Mouse (Mus musculus) liver, embryonic 14.5 days (tissue): ENCODE data around the gene Errfi1. TPM values are rescaled to one million over a fixed set of nuclear protein-coding genes. Genes with fewer than 3 reads are reported as not detected.

Experiments used
- ATAC-seq: fragments of 200-750 bp; cut with Nextera tagmentation; 2 replicates; pipeline ENCODE4 v1.8.0; 2017; ENCODE audit warnings: moderate number of reproducible peaks, mild to moderate bottlenecking, moderate library complexity; ENCODE audit not compliant: insufficient read depth
- DNase-seq, 3 experiments: peaks; one replicate each; pipeline ENCODE4 v3.0.0-alpha.2; 2012 to 2013; ENCODE audit warnings: low read depth in 3 of 3, low spot score in 3 of 3
- H3K27ac ChIP-seq: fragments of 300-500 bp; sonication (generic); 2 replicates; pipeline ENCODE4 v1.5.1; 2014; ENCODE audit warnings: moderate library complexity, mild to moderate bottlenecking, control low read depth, inconsistent platforms
- H3K27me3 ChIP-seq: fragments of 300-500 bp; sonication (generic); 2 replicates; pipeline ENCODE4 v1.6.1; 2014; ENCODE audit warnings: mild to moderate bottlenecking, low read length, moderate library complexity; ENCODE audit not compliant: control insufficient read depth, insufficient read depth
- H3K36me3 ChIP-seq: fragments of 300-500 bp; sonication (generic); replicated peaks from 2 replicates; pipeline ENCODE4 v1.6.1; 2014; ENCODE audit warnings: low read depth; ENCODE audit not compliant: control insufficient read depth, insufficient read depth
- H3K4me1 ChIP-seq, 2 experiments: fragments of 200-500 bp in 1 of 2; fragments of 300-500 bp in 1 of 2; sonication (generic) in 1 of 2; replicated peaks; 2 replicates each; pipeline ENCODE4 v1.6.1; 2012 to 2014; ENCODE audit warnings: antibody characterized with exemption in 1 of 2, inconsistent platforms in 1 of 2, low read length in 1 of 2; ENCODE audit not compliant: control insufficient read depth in 2 of 2, insufficient read depth in 2 of 2
- H3K4me2 ChIP-seq: fragments of 300-500 bp; sonication (generic); 2 replicates; pipeline ENCODE4 v1.6.1; 2014; ENCODE audit warnings: low read depth, mild to moderate bottlenecking, control low read depth, moderate library complexity
- H3K4me3 ChIP-seq, 2 experiments: fragments of 200-500 bp in 1 of 2; fragments of 300-500 bp in 1 of 2; sonication (generic) in 1 of 2; 2 replicates each; pipeline ENCODE4 v1.5.1; 2012 to 2014; ENCODE audit warnings: low read depth in 2 of 2, low read length in 2 of 2, mild to moderate bottlenecking in 2 of 2, control low read depth in 1 of 2, inconsistent platforms in 1 of 2, moderate library complexity in 1 of 2; ENCODE audit not compliant: insufficient read depth in 1 of 2
- H3K9ac ChIP-seq: fragments of 300-500 bp; sonication (generic); replicated peaks from 2 replicates; pipeline ENCODE4 v1.6.1; 2014; ENCODE audit warnings: mild to moderate bottlenecking, control low read depth, moderate library complexity
- H3K9me3 ChIP-seq: fragments of 300-500 bp; sonication (generic); 2 replicates; pipeline ENCODE4 v1.6.1; 2016; ENCODE audit warnings: low read length, mixed read lengths; ENCODE audit not compliant: control insufficient read depth
- CTCF ChIP-seq: IDR thresholded peaks from 2 replicates; pipeline ENCODE4 v1.5.1; 2016; ENCODE audit warnings: antibody characterized with exemption, low read depth, control low read depth
- EP300 ChIP-seq: IDR thresholded peaks from 2 replicates; pipeline ENCODE4 v1.6.1; 2016; ENCODE audit warnings: antibody characterized with exemption, low read depth
- WGBS: fragments of 180-500 bp; shearing (Covaris S2); extraction: QIAGEN DNeasy Blood & Tissue Kit; methylation state at CpG from one replicate; pipeline ENCODE4 v1.1.7; 2014; ENCODE audit not compliant: insufficient replicate concordance; 5-methylcytosine and 5-hydroxymethylcytosine counted together
- polyA plus RNA-seq, 2 experiments: library from polyadenylated mRNA; depleted of rRNA in 1 of 2; stranded (reverse) in 1 of 2; unstranded in 1 of 2; fragments of >200 nt; fragmentation: Nextera tagmentation in 1 of 2; extraction: Ambion mirVana in 1 of 2; gene quantifications; 2 replicates each; pipeline versions ENCODE4 v1.2.1 to v1.2.3; 2012 to 2014

Gene Errfi1
- polyA plus RNA-seq, 2 experiments: 12.6 to 26.1 TPM

DNA sequence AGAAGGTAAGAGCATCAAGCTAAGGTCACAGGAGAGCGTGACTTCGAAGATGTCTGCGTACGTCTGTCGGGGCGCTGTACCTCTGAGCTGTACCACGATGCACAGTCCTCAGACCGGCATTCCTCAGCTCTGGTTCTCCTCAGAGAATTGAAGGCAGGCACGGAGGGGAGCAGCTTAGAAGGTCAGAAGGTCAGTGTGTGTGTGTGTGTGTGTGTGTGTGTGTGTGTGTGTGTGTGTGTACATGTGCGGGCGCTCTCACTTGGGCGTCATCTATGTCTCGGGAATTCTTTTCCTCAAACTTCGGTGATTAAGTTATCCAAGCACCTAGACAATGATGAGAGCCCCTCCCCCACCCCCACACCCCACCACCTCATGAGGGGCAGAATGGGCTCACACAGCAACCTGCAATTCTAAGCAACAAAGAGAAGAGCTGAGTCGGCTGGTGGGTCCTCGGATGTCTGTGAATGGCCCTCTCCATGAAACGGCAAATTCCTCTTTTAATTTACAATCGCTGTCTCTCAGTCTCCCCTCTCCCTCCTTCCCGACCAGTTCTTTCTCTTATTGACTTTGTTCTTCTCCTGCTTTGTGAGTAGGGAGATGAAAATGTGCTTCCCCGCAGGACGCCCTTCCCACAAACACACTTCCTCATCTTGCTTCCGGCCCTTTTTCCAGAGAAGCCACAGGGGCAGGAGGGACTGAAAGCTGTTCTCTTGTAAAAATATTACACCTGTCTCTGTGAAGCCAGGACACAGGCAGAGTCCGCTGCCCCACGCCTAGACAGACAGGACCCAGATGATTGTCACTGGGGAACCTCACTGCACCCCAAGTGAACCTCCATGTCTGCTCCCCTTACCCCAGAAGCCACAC lies 29.9 kb upstream of the Errfi1 start:
- ATAC-seq (no peak), DNase-seq (no peak)
- WGBS: 46% methylated on average over 24 of the region's 24 CpGs
- Histone ChIP-seq H3K36me3 (no peaks in the 10 kb centered on the region), H3K4me2 (no peak overlapping the region), H3K4me3 (no peak overlapping the region), H3K4me1 (peaks cover 0 to 13% of the 10 kb centered on the region in 2 experiments; a peak in 2 of 4 replicates), H3K9ac (no peak overlapping the region), H3K27me3 (no peaks in the 10 kb centered on the region), H3K27ac (no peak overlapping the region), H3K9me3 (no peaks in the 10 kb centered on the region)
- no peak for TF ChIP-seq CTCF
- TF ChIP-seq EP300: no peak

DNA sequence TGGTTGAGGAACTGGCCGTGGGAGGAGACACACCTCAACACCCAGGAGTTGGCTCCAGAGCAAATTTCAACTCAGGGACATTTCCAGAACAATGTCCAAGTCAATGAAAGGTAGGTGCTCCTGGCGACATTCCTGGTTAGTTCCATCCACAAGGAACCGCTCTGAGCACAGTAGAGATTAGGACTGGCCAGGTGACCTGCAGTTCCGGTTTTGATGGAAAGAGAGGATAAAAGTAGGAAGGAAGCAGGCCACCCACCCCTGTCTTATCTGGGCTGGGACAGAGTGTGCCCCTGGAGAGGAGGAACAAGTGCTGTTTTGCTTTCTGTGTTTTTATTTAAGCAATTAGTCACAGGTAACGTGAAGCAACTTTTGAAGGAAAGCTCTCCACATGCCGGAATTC lies 28.8 kb upstream of the Errfi1 start:
- H3K36me3 ChIP-seq: no peaks in the 10 kb centered on the region
- no peak for TF ChIP-seq EP300
- TF ChIP-seq CTCF: no peak
- no peak overlapping the region for H3K4me3 ChIP-seq
- H3K27me3 ChIP-seq: no peaks in the 10 kb centered on the region
- no peak for ATAC-seq
- no peak overlapping the region for H3K9ac ChIP-seq
- no peak for DNase-seq
- no peak overlapping the region for H3K4me2 ChIP-seq
- H3K9me3 ChIP-seq: no peaks in the 10 kb centered on the region
- no peak overlapping the region for H3K27ac ChIP-seq
- H3K4me1 ChIP-seq: peaks cover 0 to 13% of the 10 kb centered on the region in 2 experiments; a peak in 2 of 4 replicates
- WGBS: 24% methylated on average over 6 of the region's 6 CpGs

DNA sequence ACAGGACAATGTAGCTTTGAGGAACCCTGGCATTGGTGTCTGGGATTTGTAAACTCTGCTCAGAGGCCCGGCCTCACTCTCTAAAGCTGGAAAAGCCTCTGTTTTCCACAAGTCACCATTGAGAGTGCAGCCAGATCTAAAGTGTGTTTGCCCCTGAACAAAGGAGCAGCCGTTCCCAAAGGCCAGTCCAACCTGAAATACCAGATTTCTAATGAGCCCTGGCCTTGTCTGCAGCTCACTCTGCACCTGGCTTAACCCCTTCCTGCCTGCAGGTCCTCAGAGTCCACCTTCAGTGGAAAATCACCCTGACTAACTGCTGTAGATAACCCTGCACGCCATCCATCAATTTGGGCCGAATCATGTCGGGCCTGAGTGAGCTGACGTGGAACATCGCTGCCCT lies 28.2 kb upstream of the Errfi1 start:
- H3K9ac ChIP-seq: no peak overlapping the region
- ATAC-seq: no peak

DNA sequence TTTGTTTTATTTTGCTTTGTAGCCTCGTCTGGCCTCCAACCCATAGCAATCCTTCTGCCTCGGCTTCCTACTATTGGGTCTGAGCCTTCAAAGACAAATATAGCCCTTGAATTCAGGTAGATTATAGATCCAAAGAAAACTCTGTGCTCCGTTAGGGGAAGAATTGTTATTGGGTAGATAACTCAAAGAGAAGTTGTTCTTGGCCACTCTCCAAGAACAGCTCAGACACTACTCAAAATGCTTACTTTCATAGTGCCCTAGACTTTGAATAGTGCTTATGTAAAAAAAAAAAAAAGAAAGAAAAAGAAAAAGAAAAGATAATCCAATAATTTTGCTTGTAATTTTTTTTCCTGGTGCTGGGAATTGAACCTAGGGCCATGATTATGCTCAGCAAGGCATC lies 22.4 kb upstream of the Errfi1 start:
- H3K4me2 ChIP-seq: no peak overlapping the region
- no peaks in the 10 kb centered on the region for H3K4me1 ChIP-seq
- H3K27me3 ChIP-seq: no peaks in the 10 kb centered on the region
- no peaks in the 10 kb centered on the region for H3K36me3 ChIP-seq
- TF ChIP-seq EP300 (no peak), CTCF (no peak)
- no peak overlapping the region for H3K4me3 ChIP-seq
- H3K9me3 ChIP-seq: no peaks in the 10 kb centered on the region
- ATAC-seq: no peak
- no peak for DNase-seq
- WGBS: 53% methylated on average over 3 of the region's 3 CpGs
- H3K27ac ChIP-seq: no peak overlapping the region
- no peak overlapping the region for H3K9ac ChIP-seq

More for the DNA sequence above, 28.2 kb upstream of the Errfi1 start:
- Histone ChIP-seq H3K27me3 (no peaks in the 10 kb centered on the region), H3K4me2 (no peak overlapping the region), H3K4me1 (peaks cover 0 to 13% of the 10 kb centered on the region in 2 experiments; a peak in 2 of 4 replicates), H3K36me3 (no peaks in the 10 kb centered on the region), H3K9me3 (no peaks in the 10 kb centered on the region), H3K4me3 (no peak overlapping the region), H3K27ac (no peak overlapping the region)
- DNase-seq: no peak
- TF ChIP-seq EP300: no peak
- no peak for TF ChIP-seq CTCF
- 57% methylated on average over 7 of the region's 7 CpGs for WGBS

DNA sequence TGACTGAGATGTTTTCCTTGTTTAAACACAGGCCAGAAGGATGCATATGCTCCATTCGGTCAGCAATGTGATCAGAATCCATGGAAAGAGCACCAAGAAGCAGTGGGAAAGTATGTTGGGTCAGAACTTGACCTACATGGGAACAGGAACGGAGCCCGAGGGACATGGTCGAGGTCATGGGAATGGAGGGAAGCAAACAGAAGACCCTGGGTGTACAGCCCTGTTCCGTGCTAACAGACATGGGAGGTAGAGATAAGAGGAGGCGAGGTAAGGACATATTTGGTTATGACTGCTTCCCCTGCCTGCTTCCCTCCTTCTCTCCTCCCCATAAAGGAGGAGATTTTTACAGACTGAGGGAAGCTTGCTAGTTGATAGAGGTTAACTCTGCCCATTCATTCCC lies 21.8 kb upstream of the Errfi1 start:
- H3K27me3 ChIP-seq: no peaks in the 10 kb centered on the region
- ATAC-seq (no peak), DNase-seq (no peak)
- H3K36me3 ChIP-seq: no peaks in the 10 kb centered on the region
- H3K9me3 ChIP-seq: no peaks in the 10 kb centered on the region
- no peaks in the 10 kb centered on the region for H3K4me1 ChIP-seq
- WGBS: 49% methylated on average over 6 of the region's 6 CpGs
- TF ChIP-seq EP300 (no peak), CTCF (no peak)
- no peak overlapping the region for H3K4me2 ChIP-seq
- H3K4me3 ChIP-seq: no peak overlapping the region
- H3K9ac ChIP-seq: no peak overlapping the region
- H3K27ac ChIP-seq: no peak overlapping the region
